Mouse (Mus musculus) midbrain, embryonic 12.5 days (tissue): ENCODE measurements around the gene Dpf3. TPM values are rescaled to one million over a fixed set of nuclear protein-coding genes. Genes with fewer than 3 reads are reported as not detected.

Experiments
- ATAC-seq: fragments of 200-750 bp; cut with Nextera tagmentation; 2 replicates; pipeline ENCODE4 v1.8.0; 2017; ENCODE audit warnings: low read depth, moderate TSS enrichment, moderate library complexity; ENCODE audit not compliant: low FRiP score
- H3K27ac ChIP-seq: fragments of 300-500 bp; sonication (generic); replicated peaks from 2 replicates; pipeline ENCODE4 v1.5.1; 2016; ENCODE audit warnings: mild to moderate bottlenecking
- H3K27me3 ChIP-seq: fragments of 300-500 bp; sonication (generic); 2 replicates; pipeline ENCODE4 v1.6.1; 2016; ENCODE audit warnings: mild to moderate bottlenecking
- H3K36me3 ChIP-seq: fragments of 300-500 bp; sonication (generic); 2 replicates; pipeline ENCODE4 v1.6.1; 2016
- H3K4me1 ChIP-seq: fragments of 300-500 bp; sonication (generic); 2 replicates; pipeline ENCODE4 v1.6.1; 2016
- H3K4me2 ChIP-seq: fragments of 300-500 bp; sonication (generic); replicated peaks from 2 replicates; pipeline ENCODE4 v1.6.1; 2016; ENCODE audit warnings: mild to moderate bottlenecking, moderate library complexity
- H3K4me3 ChIP-seq: fragments of 300-500 bp; sonication (generic); 2 replicates; pipeline ENCODE4 v1.5.1; 2016; ENCODE audit warnings: mild to moderate bottlenecking
- H3K9ac ChIP-seq: fragments of 300-500 bp; sonication (generic); replicated peaks from 2 replicates; pipeline ENCODE4 v1.6.1; 2016; ENCODE audit warnings: mild to moderate bottlenecking, moderate library complexity
- H3K9me3 ChIP-seq: fragments of 300-500 bp; sonication (generic); 2 replicates; pipeline ENCODE4 v1.6.1; 2016; ENCODE audit warnings: mild to moderate bottlenecking
- WGBS: fragments of 180-500 bp; shearing (Covaris S2); methylation state at CpG from one replicate; pipeline ENCODE4 v1.1.7; 2016; 5-methylcytosine and 5-hydroxymethylcytosine counted together
- polyA plus RNA-seq: library from polyadenylated mRNA; unstranded; fragments of >200 nt; fragmentation: Nextera tagmentation; extraction: Ambion mirVana; gene quantifications from 2 replicates; pipeline ENCODE4 v1.2.1, GENCODE M21; 2016

The Dpf3 gene
- polyA plus RNA-seq, 1 experiment from 2014 or later, result 19.3 TPM

- Histone ChIP-seq H3K4me1 (peaks cover 7% of the 10 kb centered on the region; the same call in 1 of the 2 replicates), H3K9ac (no peak overlapping the region), H3K4me2 (no peak overlapping the region), H3K36me3 (no peaks in the 10 kb centered on the region), H3K27ac (no peak overlapping the region), H3K4me3 (no peak overlapping the region), H3K27me3 (no peaks in the 10 kb centered on the region), H3K9me3 (no peaks in the 10 kb centered on the region)
- WGBS, result 88% methylated on average over 4 of the region's 4 CpGs
- ATAC-seq, result no peak
Measured at GRCm38 (mm10) chr12:83466053-83466452, 21.5 kb downstream of the Dpf3 start.

- H3K4me2 ChIP-seq, result no peak overlapping the region
- ATAC-seq, result no peak
- H3K36me3 ChIP-seq, result no peaks in the 10 kb centered on the region
- H3K27ac ChIP-seq, result no peak overlapping the region
- H3K4me3 ChIP-seq, result no peak overlapping the region
- H3K9me3 ChIP-seq, result no peaks in the 10 kb centered on the region
- H3K27me3 ChIP-seq, result no peaks in the 10 kb centered on the region
- WGBS, result 64% methylated on average over 3 of the region's 3 CpGs
- no peak overlapping the region for H3K9ac ChIP-seq
- no peaks in the 10 kb centered on the region for H3K4me1 ChIP-seq
Measured at GRCm38 (mm10) chr12:83460272-83460671, 27.2 kb downstream of the Dpf3 start.

GRCm38 (mm10) chr12:83454697-83455321, 32.7 kb downstream of the Dpf3 start:
- Histone ChIP-seq H3K27me3 (no peaks in the 10 kb centered on the region), H3K4me2 (no peak overlapping the region), H3K9ac (no peak overlapping the region), H3K4me1 (no peaks in the 10 kb centered on the region), H3K27ac (no peak overlapping the region), H3K4me3 (no peak overlapping the region), H3K36me3 (no peaks in the 10 kb centered on the region), H3K9me3 (no peaks in the 10 kb centered on the region)
- ATAC-seq, result no peak
- 68% methylated on average over 5 of the region's 5 CpGs for WGBS

- H3K9me3 ChIP-seq, result no peaks in the 10 kb centered on the region
- H3K4me3 ChIP-seq, result no peak overlapping the region
- H3K27me3 ChIP-seq, result no peaks in the 10 kb centered on the region
- 48% methylated on average over 8 of the region's 8 CpGs for WGBS
- ATAC-seq, result no peak
- peaks cover 5% of the 10 kb centered on the region; the same call in 1 of the 2 replicates for H3K4me1 ChIP-seq
- H3K27ac ChIP-seq, result no peak overlapping the region
- no peaks in the 10 kb centered on the region for H3K36me3 ChIP-seq
- H3K4me2 ChIP-seq, result no peak overlapping the region
- no peak overlapping the region for H3K9ac ChIP-seq
Measured at GRCm38 (mm10) chr12:83451850-83452249, 35.7 kb downstream of the Dpf3 start.

- Histone ChIP-seq H3K27ac (no peak overlapping the region), H3K4me1 (peaks cover 5% of the 10 kb centered on the region; the same call in 1 of the 2 replicates), H3K9ac (no peak overlapping the region), H3K27me3 (no peaks in the 10 kb centered on the region), H3K4me2 (no peak overlapping the region), H3K36me3 (no peaks in the 10 kb centered on the region), H3K9me3 (no peaks in the 10 kb centered on the region), H3K4me3 (no peak overlapping the region)
- WGBS, result 95% methylated on average over 1 of the region's 1 CpGs
- ATAC-seq, result no peak
Measured at GRCm38 (mm10) chr12:83450471-83450870, 37.0 kb downstream of the Dpf3 start.

GRCm38 (mm10) chr12:83449202-83449601, 38.3 kb downstream of the Dpf3 start:
- H3K27me3 ChIP-seq, result no peaks in the 10 kb centered on the region
- no peak overlapping the region for H3K4me3 ChIP-seq
- ATAC-seq, result no peak
- H3K27ac ChIP-seq, result no peak overlapping the region
- no peak overlapping the region for H3K4me2 ChIP-seq
- no peaks in the 10 kb centered on the region for H3K9me3 ChIP-seq
- no peaks in the 10 kb centered on the region for H3K36me3 ChIP-seq
- WGBS, result 89% methylated on average over 7 of the region's 7 CpGs
- peaks cover 5% of the 10 kb centered on the region; the same call in 1 of the 2 replicates for H3K4me1 ChIP-seq
- H3K9ac ChIP-seq, result no peak overlapping the region

GRCm38 (mm10) chr12:83445587-83445986, 41.9 kb downstream of the Dpf3 start:
- no peak overlapping the region for H3K27ac ChIP-seq
- no peaks in the 10 kb centered on the region for H3K36me3 ChIP-seq
- ATAC-seq, result no peak
- 85% methylated on average over 6 of the region's 6 CpGs for WGBS
- H3K4me3 ChIP-seq, result no peak overlapping the region
- H3K27me3 ChIP-seq, result no peaks in the 10 kb centered on the region
- H3K4me2 ChIP-seq, result no peak overlapping the region
- H3K9me3 ChIP-seq, result no peaks in the 10 kb centered on the region
- H3K4me1 ChIP-seq, result peaks cover 5% of the 10 kb centered on the region; the same call in 1 of the 2 replicates
- no peak overlapping the region for H3K9ac ChIP-seq

- Histone ChIP-seq H3K4me1 (peaks cover 5% of the 10 kb centered on the region; the same call in 1 of the 2 replicates), H3K9me3 (no peaks in the 10 kb centered on the region), H3K4me3 (no peak overlapping the region), H3K36me3 (no peaks in the 10 kb centered on the region), H3K4me2 (no peak overlapping the region), H3K27me3 (no peaks in the 10 kb centered on the region), H3K27ac (no peak overlapping the region), H3K9ac (no peak overlapping the region)
- 88% methylated on average over 2 of the region's 2 CpGs for WGBS
- ATAC-seq, result no peak
Measured at GRCm38 (mm10) chr12:83444448-83444847, 43.1 kb downstream of the Dpf3 start.

GRCm38 (mm10) chr12:83438002-83438401, 49.5 kb downstream of the Dpf3 start:
- 95% methylated on average over 2 of the region's 2 CpGs for WGBS

GRCm38 (mm10) chr12:83433987-83434698, 53.4 kb downstream of the Dpf3 start:
- Histone ChIP-seq H3K27ac (no peak overlapping the region), H3K9me3 (no peaks in the 10 kb centered on the region), H3K4me2 (no peak overlapping the region), H3K27me3 (no peaks in the 10 kb centered on the region), H3K4me3 (no peak overlapping the region), H3K4me1 (peaks cover 3% of the 10 kb centered on the region; the same call in 1 of the 2 replicates), H3K9ac (no peak overlapping the region), H3K36me3 (no peaks in the 10 kb centered on the region)
- ATAC-seq, result no peak
- WGBS, result 68% methylated on average over 10 of the region's 10 CpGs

More at GRCm38 (mm10) chr12:83438002-83438401, 49.5 kb downstream of the Dpf3 start:
- peaks cover 2% of the 10 kb centered on the region; the same call in 1 of the 2 replicates for H3K4me1 ChIP-seq
- H3K4me3 ChIP-seq, result no peak overlapping the region
- no peak overlapping the region for H3K27ac ChIP-seq
- H3K36me3 ChIP-seq, result no peaks in the 10 kb centered on the region
- no peak overlapping the region for H3K9ac ChIP-seq
- ATAC-seq, result no peak
- no peaks in the 10 kb centered on the region for H3K9me3 ChIP-seq
- H3K27me3 ChIP-seq, result no peaks in the 10 kb centered on the region
- no peak overlapping the region for H3K4me2 ChIP-seq

GRCm38 (mm10) chr12:83433436-83433835, 54.1 kb downstream of the Dpf3 start:
- H3K4me3 ChIP-seq, result no peak overlapping the region
- peaks cover 3% of the 10 kb centered on the region; the same call in 1 of the 2 replicates for H3K4me1 ChIP-seq
- H3K27me3 ChIP-seq, result no peaks in the 10 kb centered on the region
- no peak for ATAC-seq
- H3K9ac ChIP-seq, result no peak overlapping the region
- H3K4me2 ChIP-seq, result no peak overlapping the region
- no peak overlapping the region for H3K27ac ChIP-seq
- WGBS, result 95% methylated on average over 4 of the region's 4 CpGs
- H3K36me3 ChIP-seq, result no peaks in the 10 kb centered on the region
- no peaks in the 10 kb centered on the region for H3K9me3 ChIP-seq

- 93% methylated on average over 5 of the region's 5 CpGs for WGBS
- no peak for ATAC-seq
- no peak overlapping the region for H3K27ac ChIP-seq
- no peaks in the 10 kb centered on the region for H3K9me3 ChIP-seq
- H3K4me1 ChIP-seq, result peaks cover 19% of the 10 kb centered on the region; the same call in 1 of the 2 replicates
- no peak overlapping the region for H3K4me3 ChIP-seq
- H3K9ac ChIP-seq, result no peak overlapping the region
- no peak overlapping the region for H3K4me2 ChIP-seq
- H3K27me3 ChIP-seq, result no peaks in the 10 kb centered on the region
- H3K36me3 ChIP-seq, result no peaks in the 10 kb centered on the region
Measured at GRCm38 (mm10) chr12:83430207-83430606, 57.3 kb downstream of the Dpf3 start.
